Mouse (Mus musculus): ENCODE measurements around the gene Pagr1a.

DNA sequence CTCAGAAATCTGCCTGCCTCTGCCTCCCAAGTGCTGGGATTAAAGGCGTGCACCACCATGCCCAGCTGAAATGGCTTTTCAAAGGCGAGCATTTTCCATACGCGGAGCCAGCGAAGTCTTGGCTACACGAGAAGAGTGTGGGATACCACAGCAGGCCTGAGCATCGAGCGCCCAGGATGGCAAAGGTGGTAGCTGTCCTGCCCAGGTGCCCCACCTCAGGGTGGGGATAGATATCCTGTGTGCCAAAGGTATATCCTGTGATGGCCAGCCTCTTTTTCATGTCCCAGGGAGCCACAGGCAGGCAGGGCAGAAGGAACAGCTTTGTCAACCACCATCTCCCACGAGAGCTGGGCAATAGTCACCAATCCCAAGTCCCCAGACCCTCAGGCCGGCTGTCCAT lies 4.3 kb downstream of the Pagr1a start:
- TF ChIP-seq CTCF (IDR thresholded peaks at IDR 0.05; ENCODE audit: low read depth) = no peak
- TF ChIP-seq EP300 (IDR thresholded peaks at IDR 0.05; ENCODE audit: low read depth) = no peak
